Mouse (Mus musculus) lung, postnatal 0 days (tissue): ENCODE measurements at regions not wholly inside any gene's neighbourhood (a gene's known extent, or its start where the extent isn't known, plus 50 kb on each side); places are given as distances from the start of the nearest gene placed in this dataset.

Experiments
- CTCF ChIP-seq: IDR thresholded peaks from 2 replicates; pipeline ENCODE4 v1.5.1; 2016; ENCODE audit warnings: antibody characterized with exemption, mild to moderate bottlenecking
- EP300 ChIP-seq: IDR thresholded peaks from 2 replicates; pipeline ENCODE4 v1.6.1; 2016; ENCODE audit warnings: antibody characterized with exemption, mild to moderate bottlenecking, control low read depth

- TF ChIP-seq CTCF = no peak
- no peak for TF ChIP-seq EP300
These were observed 232.8 kb downstream of the Tgfb2 start for GRCm38 (mm10) chr1:186472955-186473354.
